Mouse (Mus musculus) brain, adult 2 months (tissue): ENCODE results near the gene Spdya.
A peak's percentile ranks its signal among the peaks of the same experiment; 100 is the strongest.
"Not testable (repeated sequence)": the region's sequence is repeated elsewhere in the genome, so short reads cannot be mapped to it uniquely, and the experiment has no call there.

Experiments
- DNase-seq: peaks from one replicate; pipeline ENCODE4 v3.0.0; 2011; ENCODE audit warnings: low read depth, low spot score

Spdya gene

GRCm38 (mm10) chr17:71551757-71552451 lies at the start of gene Spdya:
TSS of gene Spdya (plus strand) at chr17:71552061.
- peak; percentile 93 for DNase-seq

GRCm38 (mm10) chr17:71506832-71507231 lies 45.0 kb upstream of the Spdya start:
- DNase-seq: no peak

GRCm38 (mm10) chr17:71510297-71510696 lies 41.6 kb upstream of the Spdya start:
- DNase-seq: no peak

- no peak for DNase-seq
These were observed 25.6 kb upstream of the Spdya start for GRCm38 (mm10) chr17:71526302-71526708.

GRCm38 (mm10) chr17:71526711-71527564 lies 24.9 kb upstream of the Spdya start, which contains the start of gene Ndc80:
TSS of gene Ndc80 (minus strand) at chr17:71526857.
- DNase-seq: peak; percentile 99

- no peak for DNase-seq
These were observed 23.8 kb upstream of the Spdya start for GRCm38 (mm10) chr17:71528042-71528441.

GRCm38 (mm10) chr17:71535595-71535994 lies 16.3 kb upstream of the Spdya start:
- not testable (repeated sequence) for DNase-seq

- no peak for DNase-seq
These were observed 14.7 kb upstream of the Spdya start for GRCm38 (mm10) chr17:71537164-71537563.

GRCm38 (mm10) chr17:71548586-71548985 lies 3.3 kb upstream of the Spdya start:
- peak; percentile 41 for DNase-seq

- DNase-seq: no peak
These were observed 511 bp upstream of the Spdya start for GRCm38 (mm10) chr17:71551350-71551749.

GRCm38 (mm10) chr17:71552901-71553300 lies 1.0 kb downstream of the Spdya start:
- DNase-seq: no peak

- DNase-seq: peak; percentile 52
These were observed 9.8 kb downstream of the Spdya start for GRCm38 (mm10) chr17:71561631-71562030.

GRCm38 (mm10) chr17:71579176-71579705 lies 27.4 kb downstream of the Spdya start:
- no peak for DNase-seq

GRCm38 (mm10) chr17:71597881-71598658 lies 46.2 kb downstream of the Spdya start:
- DNase-seq: peak; percentile 44

GRCm38 (mm10) chr17:71598659-71599554 lies 47.0 kb downstream of the Spdya start:
- peak; percentile 98 for DNase-seq

GRCm38 (mm10) chr17:71615638-71616318 lies 63.9 kb downstream of the Spdya start, which contains the start of gene Wdr43:
TSS of gene Wdr43 (plus strand) at chr17:71615895.
- DNase-seq: peak; percentile 99

GRCm38 (mm10) chr17:71616319-71617032 lies 64.6 kb downstream of the Spdya start:
- peak; percentile 8 for DNase-seq

- peak; percentile 9 for DNase-seq
These were observed 65.1 kb downstream of the Spdya start for GRCm38 (mm10) chr17:71617033-71617362.

- DNase-seq: no peak
These were observed 66.1 kb downstream of the Spdya start for GRCm38 (mm10) chr17:71617974-71618373.
